Mouse (Mus musculus) heart, postnatal 0 days (tissue): ENCODE results near the gene Slc4a5. TPM values are rescaled to one million over a fixed set of nuclear protein-coding genes. Genes with fewer than 3 reads are reported as not detected.
A peak's percentile ranks its signal among the peaks of the same experiment; 100 is the strongest.

Experiments used
- ATAC-seq: fragments of 200-750 bp; cut with Nextera tagmentation; 2 replicates; pipeline ENCODE4 v1.8.0; 2017; ENCODE audit warnings: low read depth, moderate number of reproducible peaks, moderate library complexity; ENCODE audit not compliant: insufficient read depth
- DNase-seq: peaks from one replicate; pipeline ENCODE4 v3.0.0-alpha.2; 2016; ENCODE audit warnings: low spot score
- H3K27ac ChIP-seq: fragments of 300-500 bp; sonication (generic); 2 replicates; pipeline ENCODE4 v1.5.1; 2014; ENCODE audit warnings: low read depth, mild to moderate bottlenecking
- H3K27me3 ChIP-seq: fragments of 300-500 bp; sonication (generic); 2 replicates; pipeline ENCODE4 v1.6.1; 2014; ENCODE audit warnings: low read length, mixed read lengths; ENCODE audit not compliant: control insufficient read depth, insufficient read depth
- H3K36me3 ChIP-seq: fragments of 300-500 bp; sonication (generic); replicated peaks from 2 replicates; pipeline ENCODE4 v1.6.1; 2014; ENCODE audit warnings: low read length, mixed read lengths; ENCODE audit not compliant: control insufficient read depth, insufficient read depth
- H3K4me1 ChIP-seq: fragments of 300-500 bp; sonication (generic); 2 replicates; pipeline ENCODE4 v1.6.1; 2014; ENCODE audit warnings: antibody characterized with exemption; ENCODE audit not compliant: control insufficient read depth, insufficient read depth
- H3K4me2 ChIP-seq: fragments of 300-500 bp; sonication (generic); 2 replicates; pipeline ENCODE4 v1.6.1; 2014; ENCODE audit warnings: low read depth, mild to moderate bottlenecking, low read length, moderate library complexity
- H3K4me3 ChIP-seq: fragments of 300-500 bp; sonication (generic); 2 replicates; pipeline ENCODE4 v1.5.1; 2014; ENCODE audit warnings: low read depth, low read length
- H3K9ac ChIP-seq: fragments of 300-500 bp; sonication (generic); replicated peaks from 2 replicates; pipeline ENCODE4 v1.6.1; 2014; ENCODE audit warnings: low read depth, low read length, mixed read lengths
- H3K9me3 ChIP-seq: fragments of 300-500 bp; sonication (generic); replicated peaks from 2 replicates; pipeline ENCODE4 v1.6.1; 2016; ENCODE audit warnings: low read length; ENCODE audit not compliant: control insufficient read depth
- CTCF ChIP-seq: IDR thresholded peaks from 2 replicates; pipeline ENCODE4 v1.5.1; 2016; ENCODE audit warnings: antibody characterized with exemption, control low read depth, low read depth
- EP300 ChIP-seq: IDR thresholded peaks from 2 replicates; pipeline ENCODE4 v1.6.1; 2016; ENCODE audit warnings: antibody characterized with exemption, low read depth
- WGBS: fragments of 180-500 bp; shearing (Covaris S2); extraction: QIAGEN DNeasy Blood & Tissue Kit; methylation state at CpG from one replicate; pipeline ENCODE4 v1.1.7; 2014; 5-methylcytosine and 5-hydroxymethylcytosine counted together
- polyA plus RNA-seq: library from polyadenylated mRNA; unstranded; fragments of >200 nt; fragmentation: Nextera tagmentation; extraction: Ambion mirVana; gene quantifications from 2 replicates; pipeline ENCODE4 v1.2.1, GENCODE M21; 2015
- total RNA-seq: library from RNA; depleted of rRNA; stranded (reverse); fragments of >200 nt; gene quantifications from 2 replicates; pipeline ENCODE4 v1.2.3, GENCODE M21; 2014; ENCODE audit warnings: low replicate concordance

Gene Slc4a5
- total and polyA plus RNA-seq, 2 experiments from 2014 or later, result 0.03 TPM; not detected in 1

- TF ChIP-seq CTCF, result peak; percentile 28; the same call in 1 of the 2 replicates
- TF ChIP-seq EP300, result no peak
- no peak overlapping the region for H3K9ac ChIP-seq
- H3K9me3 ChIP-seq, result peaks cover 4% of the 10 kb centered on the region; the same call in 1 of the 2 replicates
- H3K4me1 ChIP-seq, result no peaks in the 10 kb centered on the region
- WGBS, result 78% methylated on average over 8 of the region's 8 CpGs
- no peaks in the 10 kb centered on the region for H3K27me3 ChIP-seq
- no peak overlapping the region for H3K27ac ChIP-seq
- H3K36me3 ChIP-seq, result no peaks in the 10 kb centered on the region
- DNase-seq (no peak), ATAC-seq (no peak)
- H3K4me2 ChIP-seq, result no peak overlapping the region
- H3K4me3 ChIP-seq, result no peak overlapping the region
Measured at GRCm38 (mm10) chr6:83280256-83280955, 60.8 kb downstream of the Slc4a5 start.

- Histone ChIP-seq H3K9ac (no peak overlapping the region), H3K4me2 (no peak overlapping the region), H3K36me3 (no peaks in the 10 kb centered on the region), H3K4me3 (no peak overlapping the region), H3K4me1 (no peaks in the 10 kb centered on the region), H3K9me3 (no peaks in the 10 kb centered on the region), H3K27me3 (no peaks in the 10 kb centered on the region), H3K27ac (no peak overlapping the region)
- WGBS, result 55% methylated on average over 7 of the region's 7 CpGs
- no peak for DNase-seq
- TF ChIP-seq EP300 (no peak), CTCF (no peak)
- ATAC-seq, result no peak
Measured at GRCm38 (mm10) chr6:83300447-83301229, 81.0 kb downstream of the Slc4a5 start.

- Histone ChIP-seq H3K9ac (no peak overlapping the region), H3K36me3 (peaks cover 4% of the 10 kb centered on the region), H3K27ac (no peak overlapping the region), H3K4me2 (no peak overlapping the region), H3K4me1 (no peaks in the 10 kb centered on the region), H3K9me3 (no peaks in the 10 kb centered on the region), H3K27me3 (no peaks in the 10 kb centered on the region), H3K4me3 (no peak overlapping the region)
- 64% methylated on average over 2 of the region's 2 CpGs for WGBS
- DNase-seq (no peak), ATAC-seq (no peak)
- no peak for TF ChIP-seq CTCF
- TF ChIP-seq EP300, result no peak
Measured at GRCm38 (mm10) chr6:83301294-83301693, 81.7 kb downstream of the Slc4a5 start.

- no peak for TF ChIP-seq CTCF
- no peak for TF ChIP-seq EP300
- Histone ChIP-seq H3K9me3 (no peaks in the 10 kb centered on the region), H3K4me2 (no peak overlapping the region), H3K4me1 (no peaks in the 10 kb centered on the region), H3K27ac (no peak overlapping the region), H3K36me3 (peaks cover 12% of the 10 kb centered on the region), H3K9ac (no peak overlapping the region), H3K4me3 (no peak overlapping the region), H3K27me3 (no peaks in the 10 kb centered on the region)
- ATAC-seq (no peak), DNase-seq (no peak)
- 71% methylated on average over 5 of the region's 5 CpGs for WGBS
Measured at GRCm38 (mm10) chr6:83302264-83302663, 82.6 kb downstream of the Slc4a5 start.

GRCm38 (mm10) chr6:83309017-83309416 is 89.4 kb downstream of the Slc4a5 start:
- no peak for DNase-seq
- Histone ChIP-seq H3K9me3 (no peaks in the 10 kb centered on the region), H3K9ac (no peak overlapping the region), H3K27ac (no peak overlapping the region), H3K27me3 (no peaks in the 10 kb centered on the region), H3K36me3 (peaks cover 26% of the 10 kb centered on the region), H3K4me2 (no peak overlapping the region), H3K4me3 (no peak overlapping the region), H3K4me1 (no peaks in the 10 kb centered on the region)
- TF ChIP-seq CTCF (no peak), EP300 (no peak)
- WGBS, result 93% methylated on average over 7 of the region's 7 CpGs
- no peak for ATAC-seq
